Mouse (Mus musculus): ENCODE data around the gene Cnnm2.

- TF ChIP-seq POLR2A (IDR thresholded peaks at IDR 0.05; ENCODE audit: borderline replicate concordance, low read depth, low read length) (no peak), CTCF (IDR thresholded peaks at IDR 0.05; ENCODE audit: low read depth, low read length) (no peak)
Measured at GRCm38 (mm10) chr19:46785633-46786032, 24.2 kb downstream of the Cnnm2 start.

All from bone marrow macrophage, adult 2 months (primary cell).